Mouse (Mus musculus): ENCODE measurements around the gene Tnks2.

DNA sequence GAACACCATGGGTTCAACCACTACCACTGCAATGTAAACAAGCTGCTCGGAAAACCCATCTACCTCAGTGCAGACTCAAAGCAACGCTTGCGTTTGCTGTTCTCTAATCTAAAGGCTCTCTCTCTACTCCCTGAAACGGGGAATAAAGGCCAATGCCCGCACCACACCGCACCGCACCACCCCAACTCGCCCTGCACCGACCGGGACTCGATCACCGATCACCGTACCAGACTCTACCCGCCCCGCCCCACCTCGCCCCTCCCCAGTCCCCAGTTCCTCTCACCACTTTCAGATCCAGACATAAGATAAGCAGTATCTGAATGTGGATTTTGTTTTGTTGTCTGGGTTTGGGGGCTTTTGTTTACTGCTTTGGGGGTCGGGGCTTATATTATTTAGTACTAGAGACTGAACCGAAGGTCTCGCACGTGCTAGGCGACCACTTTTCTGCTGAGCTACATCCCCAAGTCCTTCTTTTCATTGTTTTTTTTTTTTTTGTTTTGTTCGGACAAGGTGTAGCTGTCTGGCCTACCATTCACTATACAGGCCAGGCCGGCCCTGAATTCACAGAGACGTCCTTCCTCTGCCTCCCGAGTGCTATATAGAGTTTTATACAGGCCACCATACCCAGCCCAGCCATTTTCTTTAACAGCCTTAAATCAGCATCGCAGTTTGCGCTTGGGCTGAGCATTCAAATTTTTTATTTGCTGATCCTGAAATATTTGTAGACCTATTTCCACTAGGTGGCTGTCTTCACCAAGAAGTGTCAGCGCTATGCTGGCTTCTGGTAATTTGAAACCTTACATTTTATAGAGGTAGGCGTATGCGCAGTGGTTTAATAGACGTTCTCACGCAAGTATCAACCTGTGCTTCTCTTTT, 18.4 kb upstream of the Tnks2 start:
- TF ChIP-seq CTCF (IDR thresholded peaks at IDR 0.05; ENCODE audit: borderline replicate concordance, insufficient read depth, low read length) (no peak), POLR2A (IDR thresholded peaks at IDR 0.05; ENCODE audit: low read depth, low read length) (no peak)

All from embryonic fibroblast, embryonic 13.5 days (primary cell).